Mouse (Mus musculus): ENCODE measurements around the gene Gtf3c1.

Gene Gtf3c1

DNA sequence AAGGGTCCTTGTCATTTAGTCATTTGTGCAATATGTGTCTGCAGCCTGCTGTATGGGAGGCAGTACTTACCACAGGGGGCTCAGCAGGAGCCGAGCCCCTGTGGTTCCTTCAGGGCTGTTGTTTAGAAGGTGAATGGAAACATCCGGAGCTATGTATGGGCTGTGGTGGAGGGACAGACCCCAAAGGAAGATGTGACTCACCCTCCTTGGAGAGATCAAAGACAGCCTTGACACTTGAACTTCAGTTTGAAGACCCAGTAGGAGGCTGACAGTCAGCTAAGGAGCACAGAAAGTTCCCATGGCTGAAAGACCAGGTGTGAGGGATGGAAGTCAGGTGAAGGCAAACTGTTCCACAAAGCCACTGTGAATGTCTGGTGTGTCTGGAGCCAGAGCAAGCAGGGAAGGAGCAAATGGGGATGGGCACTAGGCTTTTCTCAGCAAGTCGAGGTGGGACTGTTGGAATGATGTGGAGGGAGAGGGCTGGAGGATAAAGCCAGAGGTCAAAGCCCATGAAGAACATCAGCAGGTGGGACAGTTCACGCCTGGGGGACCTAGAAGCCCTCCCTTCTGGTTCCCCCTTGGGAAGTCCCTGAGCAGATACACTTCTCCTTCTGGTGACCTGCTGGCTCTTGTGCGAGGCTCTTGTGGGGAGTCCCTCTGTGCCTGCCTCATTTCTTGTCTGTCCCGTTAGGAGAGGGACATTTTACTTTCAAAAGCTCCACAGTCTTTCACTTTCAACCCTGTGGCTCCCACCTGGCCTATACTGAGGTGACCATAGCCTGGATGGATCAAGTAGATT, 100.0 kb downstream of the Gtf3c1 start:
- no peak for TF ChIP-seq GATA4 (IDR thresholded peaks at IDR 0.05; ENCODE audit: insufficient replicate concordance, low read length)

DNA sequence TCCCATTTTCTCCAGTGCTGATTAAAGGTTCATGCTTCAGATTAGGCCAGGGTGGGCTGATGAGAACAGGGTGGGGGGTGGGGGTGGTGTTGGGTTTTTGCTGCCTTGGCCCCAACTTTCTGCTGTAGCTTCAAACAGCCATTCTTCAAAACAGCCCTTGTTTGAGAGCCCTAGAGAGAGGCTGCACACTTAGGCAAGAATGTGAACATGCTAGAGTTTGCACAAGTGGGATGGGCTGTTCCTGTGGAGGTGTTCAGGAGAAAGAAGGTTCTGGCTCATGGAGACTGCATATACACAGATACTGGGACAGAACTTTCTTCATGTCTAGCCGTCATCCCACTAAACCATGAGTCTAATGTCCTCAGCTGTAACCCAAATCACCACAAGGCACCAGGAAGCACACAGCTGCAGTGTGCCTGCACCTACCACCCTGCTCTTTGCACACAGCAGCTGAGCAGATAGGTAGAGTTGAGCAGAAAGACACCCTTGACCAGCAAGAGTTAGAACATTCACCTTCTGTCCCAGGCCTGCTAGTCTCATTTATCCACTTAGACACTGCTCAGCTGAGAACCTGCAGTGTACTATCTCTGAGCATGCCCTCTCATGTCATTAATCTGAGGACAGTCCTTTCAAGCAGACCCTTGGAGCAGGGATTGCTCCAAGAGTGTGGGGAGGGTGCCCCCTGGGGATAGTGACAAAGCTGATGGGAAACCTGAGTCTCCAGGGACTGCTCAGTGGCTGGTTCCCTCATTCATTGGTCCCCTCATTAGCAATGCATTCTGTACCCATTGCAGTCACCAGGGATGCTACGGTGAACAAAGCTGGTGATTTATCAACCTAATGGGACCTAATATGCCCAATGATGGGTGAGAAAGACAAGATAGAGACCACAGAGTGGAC, 101.1 kb downstream of the Gtf3c1 start:
- TF ChIP-seq GATA4 (IDR thresholded peaks at IDR 0.05; ENCODE audit: insufficient replicate concordance, low read length): no peak

DNA sequence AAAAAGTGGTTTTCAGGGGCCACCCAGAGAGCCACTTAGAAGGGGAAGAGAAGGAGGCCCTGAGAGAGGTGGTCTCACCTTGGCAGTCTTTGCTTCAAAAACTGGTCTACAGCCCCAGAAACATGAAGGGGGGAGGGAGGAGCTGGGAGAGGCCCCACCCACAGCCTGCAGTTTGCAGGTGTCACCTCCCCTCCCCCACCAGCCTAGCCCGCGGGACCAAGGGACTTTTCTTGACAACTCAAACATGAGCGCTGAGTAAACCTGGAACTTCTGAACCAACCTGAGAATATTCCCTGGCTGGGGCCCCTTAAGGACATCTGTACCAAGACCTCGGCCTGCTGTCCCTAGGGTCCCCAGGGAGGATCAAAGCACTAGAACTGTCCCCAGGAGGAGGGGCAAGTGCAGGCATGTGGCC, 101.8 kb downstream of the Gtf3c1 start:
- TF ChIP-seq GATA4 (IDR thresholded peaks at IDR 0.05; ENCODE audit: insufficient replicate concordance, low read length): no peak

DNA sequence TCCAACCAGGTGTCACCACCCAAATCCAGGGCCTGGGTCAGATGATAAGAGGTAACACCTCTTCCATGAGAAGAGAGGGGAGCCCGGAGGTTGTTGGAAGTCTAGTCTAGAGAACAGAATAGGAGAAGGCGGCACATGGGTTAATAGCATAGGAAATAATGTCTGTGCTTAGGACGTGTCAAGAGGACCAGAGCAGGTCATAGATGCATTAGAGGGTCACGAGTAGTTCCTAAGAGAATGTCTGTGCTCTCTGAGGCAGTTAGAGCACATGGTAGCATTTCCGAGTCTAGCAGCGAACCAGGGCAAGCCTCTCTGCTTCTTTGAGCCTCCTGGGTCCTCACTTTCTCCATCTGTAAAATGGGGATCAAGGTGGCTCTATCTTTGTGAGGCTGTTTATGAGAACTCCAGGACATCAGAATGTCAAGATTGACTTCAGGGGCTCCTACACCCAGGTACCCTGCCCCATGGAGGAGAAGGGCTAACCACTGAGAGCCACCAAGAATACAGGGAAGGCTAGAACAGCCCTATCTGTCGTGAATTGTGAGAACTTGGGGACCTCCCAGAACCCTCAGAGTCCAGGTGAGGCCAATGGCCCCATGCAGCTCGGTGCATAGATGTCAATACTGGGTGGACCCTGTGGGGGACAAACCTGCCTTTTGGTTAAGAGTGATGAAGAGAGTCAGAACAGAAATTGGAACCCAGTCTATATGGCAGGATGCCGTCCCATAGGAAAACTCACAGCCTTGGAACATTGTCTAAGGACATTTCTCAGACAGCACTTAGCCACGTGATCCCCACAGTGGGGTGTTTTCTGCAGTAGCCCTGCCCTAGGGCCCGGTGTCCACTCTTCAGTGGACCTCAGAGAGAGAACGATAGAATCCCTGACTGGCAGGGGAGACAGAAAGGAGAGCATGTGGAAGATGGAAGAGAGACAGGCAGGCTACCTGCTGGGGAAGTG, 102.9 kb downstream of the Gtf3c1 start:
- no peak for TF ChIP-seq GATA4 (IDR thresholded peaks at IDR 0.05; ENCODE audit: insufficient replicate concordance, low read length)

DNA sequence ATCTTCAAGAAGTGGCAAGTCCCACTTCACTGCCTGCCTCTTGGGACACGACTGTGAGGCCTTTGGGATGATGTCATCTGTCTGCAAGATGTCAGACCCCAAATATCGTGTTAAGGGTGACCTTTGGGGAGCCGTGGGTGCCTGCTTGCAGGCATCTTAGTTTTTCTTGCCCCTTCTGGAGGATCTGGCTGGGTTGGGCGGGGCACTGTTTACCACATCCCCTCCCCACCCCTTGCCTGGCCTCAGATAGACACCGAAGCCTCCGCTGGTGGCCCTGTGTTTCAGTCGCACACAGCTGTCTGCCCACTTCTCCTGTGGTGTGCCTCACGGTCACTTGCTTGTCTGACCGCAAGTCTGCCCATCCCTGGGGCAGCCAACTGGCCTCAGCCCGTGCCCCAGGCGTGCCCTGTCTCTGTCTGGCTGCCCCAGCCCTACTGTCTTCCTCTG, 104.4 kb downstream of the Gtf3c1 start, which contains the start of gene Il21r:
Il21r (plus strand) TSS at position 245 of the 447 bp plus-strand sequence.
- no peak for TF ChIP-seq GATA4 (IDR thresholded peaks at IDR 0.05; ENCODE audit: insufficient replicate concordance, low read length)

DNA sequence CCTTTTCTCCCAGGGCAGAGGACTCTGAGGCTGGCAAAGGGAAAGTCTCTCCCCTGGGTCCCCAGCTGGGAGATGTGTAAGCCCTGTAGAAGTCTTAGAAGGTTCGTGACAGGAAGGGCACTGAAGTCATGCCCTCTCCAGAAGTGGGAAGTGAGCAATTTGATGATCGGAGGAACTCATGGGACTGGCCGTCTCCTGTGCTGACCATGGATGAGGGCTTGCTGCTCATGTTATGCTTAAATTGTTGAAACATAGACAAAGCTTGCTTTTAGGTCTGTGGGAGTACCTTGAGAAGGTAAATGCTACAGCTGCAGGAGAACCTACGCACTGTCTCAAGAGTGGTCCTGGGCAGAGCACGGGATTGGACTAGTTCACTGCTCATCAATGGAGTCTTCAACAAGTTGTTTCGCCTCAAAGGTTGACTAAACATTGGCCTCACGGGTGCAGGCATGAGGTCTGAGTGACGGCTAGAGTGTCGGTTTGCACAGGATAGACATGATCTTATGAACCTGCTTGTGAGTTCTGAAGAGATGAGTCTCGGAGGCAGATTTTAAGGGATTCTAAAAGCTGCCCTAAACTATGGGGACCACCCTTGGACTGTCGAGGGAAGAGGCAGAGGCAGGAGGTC, 105.6 kb downstream of the Gtf3c1 start:
- TF ChIP-seq GATA4 (IDR thresholded peaks at IDR 0.05; ENCODE audit: insufficient replicate concordance, low read length): no peak

DNA sequence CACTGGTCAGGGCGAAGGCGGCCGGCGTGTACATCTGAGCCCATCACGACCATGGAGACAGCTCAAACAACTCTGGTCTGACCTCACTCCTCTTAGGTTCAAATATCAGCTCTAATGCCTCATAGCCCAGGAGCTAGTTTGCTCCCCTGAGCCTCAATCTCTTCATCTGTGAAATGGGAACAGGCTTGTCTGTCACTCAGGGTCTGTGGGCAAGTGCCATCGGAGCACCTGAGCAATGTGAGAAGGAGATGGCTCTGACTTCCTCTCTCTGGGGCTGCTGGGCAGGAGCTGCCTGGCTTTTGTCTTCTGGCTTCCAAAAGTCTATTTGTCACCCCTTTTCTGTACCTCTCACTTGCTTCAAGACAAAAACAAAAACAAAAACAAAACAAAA, 106.3 kb downstream of the Gtf3c1 start:
- no peak for TF ChIP-seq GATA4 (IDR thresholded peaks at IDR 0.05; ENCODE audit: insufficient replicate concordance, low read length)

DNA sequence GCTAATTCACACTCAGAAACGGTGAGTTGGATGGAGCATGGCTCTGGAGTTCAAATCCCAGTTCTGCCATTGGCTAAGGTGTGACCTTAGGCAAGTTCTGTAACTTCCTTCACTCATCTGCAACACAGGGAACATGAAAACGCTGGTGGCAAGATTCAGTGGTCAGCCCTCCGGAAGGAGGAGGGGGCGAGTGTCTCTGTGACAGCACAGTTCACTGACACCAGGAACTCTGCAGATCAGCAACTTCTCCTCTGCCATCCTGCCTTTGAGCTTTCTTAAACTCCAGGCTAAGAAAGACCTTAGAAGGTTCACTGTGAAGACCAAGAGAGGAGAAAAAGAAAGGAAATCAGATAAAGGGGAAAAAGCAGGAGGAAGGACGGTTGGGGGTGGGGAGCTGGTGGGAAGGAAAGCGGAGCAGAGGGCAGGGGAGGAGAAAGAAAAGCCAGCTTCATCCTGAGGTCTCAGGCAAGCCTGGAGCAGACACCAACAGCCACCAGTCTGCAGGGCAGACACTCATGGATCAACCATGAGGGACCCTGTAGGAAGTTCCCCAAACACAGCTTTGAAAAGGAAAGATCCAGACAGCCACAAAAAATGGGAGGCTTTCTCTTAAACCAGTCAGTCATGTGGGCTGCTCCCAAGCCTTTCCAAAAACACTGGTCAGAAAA, 106.8 kb downstream of the Gtf3c1 start:
- TF ChIP-seq GATA4 (IDR thresholded peaks at IDR 0.05; ENCODE audit: insufficient replicate concordance, low read length): no peak

DNA sequence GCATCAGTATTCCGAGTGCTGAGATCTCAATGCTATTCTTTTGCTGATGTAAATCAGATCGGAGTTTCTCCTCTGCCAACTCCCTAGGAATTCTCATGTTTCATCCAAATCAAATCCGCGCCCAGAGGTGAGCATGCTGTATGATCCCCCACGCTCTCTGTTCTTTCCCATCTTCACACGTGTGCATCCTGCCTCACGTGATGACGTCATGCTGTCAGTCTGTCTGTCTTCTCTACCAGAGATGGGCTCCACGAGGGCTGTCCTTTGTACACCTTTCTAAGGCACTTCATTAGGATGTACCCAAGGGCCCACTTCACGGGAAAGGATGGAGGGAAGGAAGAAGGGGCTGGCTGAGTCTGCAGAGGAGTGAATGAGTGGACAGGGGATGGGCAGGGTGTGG, 107.4 kb downstream of the Gtf3c1 start:
- TF ChIP-seq GATA4 (IDR thresholded peaks at IDR 0.05; ENCODE audit: insufficient replicate concordance, low read length): no peak

DNA sequence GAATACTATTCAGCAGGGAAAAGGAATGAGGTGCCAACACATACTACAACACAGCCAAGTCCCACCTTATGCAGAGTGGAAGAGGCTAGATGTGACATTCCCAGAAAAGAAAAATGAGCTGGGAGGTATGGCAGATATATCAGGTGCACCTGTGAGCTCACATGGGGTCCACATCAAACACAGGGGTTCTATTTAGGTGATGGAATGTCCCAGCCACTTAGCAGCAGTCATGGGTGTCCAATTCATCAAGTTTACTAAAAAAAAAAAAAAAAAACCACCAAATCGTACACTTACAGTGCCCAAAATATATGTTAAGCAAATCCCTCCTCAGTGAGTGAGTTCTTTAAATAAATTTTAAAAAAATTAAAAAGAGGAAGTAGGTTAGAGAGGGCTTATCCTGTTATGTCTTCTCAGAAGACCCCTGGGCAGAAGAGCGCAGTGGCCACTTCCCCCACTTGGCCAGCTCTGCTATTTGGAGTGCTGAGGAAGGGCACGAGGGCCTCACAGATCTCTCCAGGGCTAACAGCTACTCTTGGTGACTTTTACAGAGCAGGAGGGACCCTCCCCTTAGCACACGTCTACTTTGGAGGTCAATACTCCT, 108.1 kb downstream of the Gtf3c1 start:
- no peak for TF ChIP-seq GATA4 (IDR thresholded peaks at IDR 0.05; ENCODE audit: insufficient replicate concordance, low read length)

DNA sequence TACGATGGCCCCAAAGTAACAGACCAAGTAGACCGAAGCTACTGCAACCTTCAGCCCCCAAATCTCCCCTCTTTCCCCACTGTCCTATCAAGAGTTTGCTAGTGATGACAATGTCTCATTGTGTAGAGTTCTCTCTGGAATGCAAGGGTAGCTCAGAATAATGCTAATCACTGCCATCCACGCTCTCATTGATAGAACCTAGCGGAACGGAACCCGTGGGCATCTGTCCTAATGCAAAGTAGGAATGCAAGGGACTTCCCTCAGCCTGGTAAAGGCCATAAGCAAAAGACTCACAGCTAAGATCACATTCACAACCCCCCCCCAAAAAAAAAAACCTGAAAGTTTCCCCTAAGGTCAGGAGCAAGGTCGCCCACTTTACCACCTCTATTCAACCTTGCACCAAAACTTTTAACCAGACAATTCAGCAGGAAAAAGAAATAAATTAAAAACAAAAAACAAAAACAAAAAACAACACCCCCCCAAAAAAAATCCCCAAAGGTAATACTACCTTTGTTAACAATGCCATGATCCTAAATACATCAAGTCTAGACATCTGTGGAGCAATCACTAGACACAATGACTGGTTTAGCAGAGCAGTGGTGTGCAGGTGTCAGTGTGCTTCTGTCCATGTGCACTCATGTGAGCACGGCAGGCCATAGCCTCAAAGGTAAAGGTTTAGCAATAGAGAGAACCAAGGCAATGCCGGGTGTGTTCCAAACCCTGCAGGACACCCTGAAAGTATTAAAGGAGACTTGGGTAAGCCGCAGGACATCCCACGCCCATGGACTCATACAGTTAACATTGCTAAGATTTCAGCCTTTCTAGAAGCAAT, 109.8 kb downstream of the Gtf3c1 start:
- TF ChIP-seq GATA4 (IDR thresholded peaks at IDR 0.05; ENCODE audit: insufficient replicate concordance, low read length): no peak

DNA sequence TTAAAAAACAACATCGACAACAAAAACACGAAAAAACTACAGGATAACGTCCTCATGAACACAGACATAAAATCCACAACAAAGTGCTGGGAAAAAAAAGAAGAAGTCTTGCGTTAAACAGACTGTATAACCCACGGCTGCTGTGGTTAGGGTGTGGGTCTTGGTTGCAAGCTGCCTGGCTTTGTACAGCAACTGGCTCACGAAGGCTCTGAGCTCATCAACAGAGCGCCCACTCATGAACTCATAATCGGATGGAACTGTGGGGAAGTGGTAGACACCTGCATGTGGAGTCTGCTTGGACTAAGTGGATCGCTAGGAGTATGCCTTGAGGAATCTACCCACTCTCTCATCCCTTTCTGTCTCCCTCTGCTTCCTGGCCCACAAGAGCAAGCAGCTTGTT, 110.5 kb downstream of the Gtf3c1 start:
- TF ChIP-seq GATA4 (IDR thresholded peaks at IDR 0.05; ENCODE audit: insufficient replicate concordance, low read length): no peak

DNA sequence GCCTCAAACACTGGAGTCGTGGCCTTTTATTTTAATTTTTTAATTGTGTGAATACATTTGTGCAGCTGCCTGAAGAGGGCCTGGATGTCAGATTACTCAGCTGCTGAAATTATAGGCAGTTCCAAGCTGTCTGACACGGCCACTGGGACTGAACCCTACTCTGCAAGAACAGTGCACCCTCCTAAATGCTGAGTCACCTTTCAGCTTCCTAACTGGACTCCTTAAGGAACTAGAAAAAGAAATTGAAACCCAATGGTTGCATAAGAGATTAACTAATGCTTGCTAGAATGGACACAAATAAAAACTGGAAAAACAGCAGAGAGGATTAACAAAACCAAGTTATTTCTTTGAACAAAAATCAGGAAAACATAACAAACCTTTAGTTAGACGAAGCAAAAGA, 111.2 kb downstream of the Gtf3c1 start:
- TF ChIP-seq GATA4 (IDR thresholded peaks at IDR 0.05; ENCODE audit: insufficient replicate concordance, low read length): no peak
